Mouse (Mus musculus) embryo, embryonic 9.5 days (tissue): ENCODE results near the gene Exoc4.

ENCODE experiments used
- DNase-seq: peaks from one replicate; pipeline ENCODE4 v3.0.0-alpha.2; 2017; ENCODE audit errors: extremely low spot score

Exoc4 gene

DNA sequence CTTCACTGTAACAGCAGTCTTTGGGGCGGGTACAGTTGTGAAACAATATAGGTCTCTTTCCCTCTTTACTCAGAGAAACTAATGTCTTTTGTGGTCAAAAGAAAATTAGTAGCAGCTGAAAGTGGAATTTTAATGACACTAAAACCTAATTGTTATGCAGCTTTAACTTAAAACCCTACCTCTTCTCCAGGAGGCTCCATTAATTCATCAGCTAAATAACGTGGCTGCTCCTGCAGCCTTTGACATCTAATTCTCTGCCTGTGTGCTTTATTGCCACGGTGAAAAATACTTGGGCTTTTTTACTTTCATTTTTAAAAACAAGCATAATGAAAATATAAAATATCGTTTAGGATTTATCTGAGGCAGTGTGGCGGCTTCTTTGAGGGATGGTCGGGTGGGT lies 764.6 kb downstream of the Exoc4 start:
- no peak for DNase-seq
